Mouse (Mus musculus): Measurements from ENCODE around the gene Polr2a.

Gene Polr2a

DNA sequence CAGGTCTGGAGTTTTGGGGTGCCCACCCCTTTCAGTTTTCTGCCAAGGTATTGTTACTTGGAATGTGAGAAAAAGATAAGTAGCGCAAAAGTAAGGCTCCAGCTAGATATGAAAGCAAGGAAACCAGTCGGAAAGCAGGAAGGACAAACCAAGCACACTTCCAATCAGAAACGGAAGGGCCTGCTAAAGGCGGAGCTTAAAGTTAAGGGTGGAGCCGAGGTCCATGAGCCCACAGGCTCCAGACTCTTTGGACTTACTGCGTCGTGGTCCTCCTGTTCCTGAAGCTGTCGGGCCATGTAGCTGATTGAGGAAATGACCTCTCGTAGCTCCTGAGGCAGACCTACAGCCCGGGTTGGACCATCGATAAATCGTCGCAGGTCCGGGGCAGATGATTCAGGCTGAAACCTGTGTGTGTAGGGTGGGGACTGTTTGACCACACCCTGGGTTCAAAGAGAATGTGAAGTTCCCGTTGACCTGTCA, 26.4 kb upstream of the Polr2a start:
- no peak for DNase-seq (ENCODE audit: low read depth, low spot score)

DNA sequence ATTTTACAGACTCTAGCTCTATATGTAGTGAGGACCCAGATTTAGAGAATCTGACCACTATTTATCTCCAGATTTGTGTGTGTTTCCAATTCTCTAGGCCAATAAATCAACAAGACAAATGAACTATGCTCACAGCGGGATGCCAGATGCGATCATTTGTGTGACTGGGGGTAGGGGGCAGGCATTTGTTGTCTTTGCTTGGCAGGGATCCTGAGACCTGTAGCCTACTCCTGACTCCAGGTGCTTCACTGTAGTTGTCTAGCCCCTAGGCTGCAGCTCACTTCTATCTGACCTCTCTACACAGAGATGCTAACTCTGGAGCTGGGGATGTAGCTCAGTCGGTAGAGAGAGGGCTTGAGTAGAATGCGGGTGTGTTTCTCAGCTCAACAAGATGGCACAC, 23.4 kb upstream of the Polr2a start:
- DNase-seq (ENCODE audit: low read depth, low spot score): no peak

DNA sequence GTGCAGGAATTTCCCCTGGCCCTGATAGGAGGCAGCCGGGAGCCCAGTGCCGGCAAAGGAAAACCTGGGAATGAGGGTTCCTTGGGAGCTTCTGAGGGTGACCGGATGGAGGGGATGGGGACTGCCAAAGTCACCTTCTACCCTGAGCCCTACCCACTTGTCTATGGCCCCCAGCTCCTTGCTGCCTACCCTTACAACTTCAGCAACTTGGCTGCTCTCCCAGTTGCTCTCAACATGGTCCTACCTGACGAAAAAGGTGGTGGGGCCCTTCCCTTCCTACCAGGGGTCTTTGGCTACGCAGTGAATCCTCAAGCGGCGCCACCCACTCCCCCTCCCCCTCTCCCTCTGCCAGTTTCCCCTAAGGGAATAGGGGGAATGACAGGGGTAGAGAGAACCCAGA, 20.5 kb upstream of the Polr2a start:
- no peak for DNase-seq (ENCODE audit: low read depth, low spot score)

DNA sequence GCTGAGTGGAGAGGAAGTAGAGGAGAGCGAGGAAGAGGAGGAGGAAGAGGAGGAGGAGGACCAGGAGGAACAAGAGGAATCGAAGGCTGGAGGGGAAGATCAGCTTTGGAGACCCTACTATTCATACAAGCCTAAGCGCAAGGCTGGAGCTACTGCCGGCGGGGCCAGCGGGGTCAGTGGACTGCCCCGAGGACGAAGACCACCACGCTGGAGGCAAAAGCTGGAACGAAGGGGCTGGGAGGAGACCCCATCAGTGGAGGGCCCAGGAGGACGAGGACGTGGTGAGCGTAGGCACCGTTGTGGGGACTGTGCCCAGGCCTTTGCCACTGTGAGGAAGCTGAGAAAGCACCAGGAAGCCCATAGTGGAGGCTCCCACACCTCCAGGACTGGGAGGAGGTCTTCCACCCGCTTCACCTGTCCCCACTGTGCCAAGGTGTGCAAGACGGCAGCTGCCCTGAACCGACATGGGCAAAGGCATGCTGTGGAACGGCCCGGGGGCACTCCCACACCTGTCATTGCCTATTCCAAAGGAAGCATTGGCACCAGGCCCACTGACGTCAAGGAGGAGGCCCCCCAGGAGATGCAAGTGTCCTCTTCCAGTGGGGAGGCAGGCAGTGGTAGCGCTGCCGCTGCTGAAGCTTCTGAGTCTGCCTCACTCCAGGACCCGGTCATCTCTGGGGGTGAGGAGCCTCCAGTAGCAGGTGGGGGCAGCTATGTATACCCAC, 20.0 kb upstream of the Polr2a start:
- DNase-seq (ENCODE audit: low read depth, low spot score): no peak

DNA sequence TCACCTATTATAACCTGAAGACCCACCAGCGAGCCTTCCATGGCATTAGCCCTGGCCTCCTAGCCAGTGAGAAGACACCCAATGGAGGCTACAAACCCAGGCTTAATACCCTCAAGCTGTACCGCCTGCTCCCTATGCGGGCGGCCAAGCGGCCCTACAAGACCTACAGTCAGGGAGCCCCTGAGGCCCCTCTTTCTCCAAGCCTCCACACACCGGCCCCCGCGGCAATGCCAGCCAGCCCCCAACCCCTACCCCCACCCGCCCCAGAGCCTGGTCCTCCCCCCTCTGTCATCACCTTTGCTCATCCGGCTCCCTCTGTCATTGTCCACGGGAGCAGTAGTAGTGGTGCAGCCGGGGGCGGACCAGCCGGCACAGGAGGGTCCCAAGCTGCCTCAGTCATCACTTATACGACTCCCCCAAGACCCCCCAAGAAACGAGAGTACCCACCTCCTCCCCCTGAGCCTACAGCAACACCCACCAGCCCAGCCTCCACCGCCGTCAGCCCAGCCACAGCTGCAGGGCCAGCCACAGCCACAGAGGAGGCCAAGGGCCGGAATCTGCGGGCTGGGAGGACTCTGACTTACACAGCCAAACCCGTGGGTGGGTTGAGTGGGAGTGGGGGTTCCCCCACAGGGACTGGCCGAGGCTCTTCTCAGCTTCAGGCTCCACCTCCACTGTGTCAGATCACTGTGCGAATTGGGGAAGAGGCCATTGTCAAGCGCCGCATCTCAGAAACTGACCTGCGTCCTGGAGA, 19.2 kb upstream of the Polr2a start:
- DNase-seq (ENCODE audit: low read depth, low spot score): no peak

DNA sequence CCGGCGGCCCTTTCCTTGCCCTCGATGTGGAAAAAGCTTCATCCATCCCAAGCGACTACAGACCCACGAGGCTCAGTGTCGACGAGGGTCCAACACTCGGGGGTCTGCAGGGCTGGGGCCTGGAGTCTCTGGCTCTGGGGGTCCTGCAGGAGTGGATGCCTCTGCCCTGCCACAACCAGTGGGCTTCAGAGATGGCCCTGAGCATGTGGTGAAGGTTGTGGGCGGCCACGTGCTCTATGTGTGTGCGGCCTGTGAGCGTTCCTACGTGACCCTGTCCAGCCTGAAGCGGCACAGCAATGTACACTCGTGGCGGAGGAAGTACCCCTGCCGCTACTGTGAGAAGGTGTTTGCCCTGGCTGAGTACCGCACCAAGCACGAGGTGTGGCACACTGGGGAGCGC, 18.1 kb upstream of the Polr2a start:
- no peak for DNase-seq (ENCODE audit: low read depth, low spot score)

DNA sequence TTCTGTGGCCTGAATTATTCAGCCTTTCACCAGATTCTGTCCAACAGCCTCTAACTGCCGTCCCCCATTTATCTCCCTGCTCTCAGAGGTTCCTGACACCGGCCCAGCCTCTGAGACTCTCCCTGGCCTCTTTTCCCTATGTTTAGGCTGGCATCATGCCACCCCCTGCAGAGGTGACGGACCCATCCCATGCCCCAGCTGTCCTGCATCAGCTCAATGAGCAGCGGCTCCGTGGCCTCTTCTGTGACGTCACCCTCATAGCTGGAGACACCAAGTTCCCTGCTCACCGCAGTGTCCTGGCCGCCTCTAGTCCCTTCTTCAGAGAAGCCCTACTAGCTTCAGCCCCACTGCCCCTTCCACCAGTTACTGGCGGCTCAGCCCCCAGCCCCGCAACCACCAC, 17.3 kb upstream of the Polr2a start:
- DNase-seq (ENCODE audit: low read depth, low spot score): no peak

DNA sequence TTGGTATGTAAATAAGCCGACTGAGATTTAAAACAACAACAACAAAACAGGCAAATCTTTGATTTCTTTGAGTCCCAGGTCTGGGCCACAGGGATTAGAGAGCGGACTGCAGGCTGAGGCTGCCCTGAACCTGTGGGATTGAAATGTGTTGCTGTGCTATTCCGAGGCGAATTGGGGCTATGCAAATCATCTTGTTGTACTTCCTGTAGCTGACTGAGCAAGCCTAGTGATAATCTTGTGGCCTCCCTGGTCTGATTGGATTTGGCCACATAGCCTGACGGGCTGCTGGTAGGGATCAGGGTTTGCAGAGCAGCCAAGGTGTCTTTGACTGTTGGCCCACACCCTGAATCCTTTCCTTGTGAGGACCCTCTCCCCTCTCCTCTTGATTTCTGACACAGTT, 16.5 kb upstream of the Polr2a start:
- no peak for DNase-seq (ENCODE audit: low read depth, low spot score)

DNA sequence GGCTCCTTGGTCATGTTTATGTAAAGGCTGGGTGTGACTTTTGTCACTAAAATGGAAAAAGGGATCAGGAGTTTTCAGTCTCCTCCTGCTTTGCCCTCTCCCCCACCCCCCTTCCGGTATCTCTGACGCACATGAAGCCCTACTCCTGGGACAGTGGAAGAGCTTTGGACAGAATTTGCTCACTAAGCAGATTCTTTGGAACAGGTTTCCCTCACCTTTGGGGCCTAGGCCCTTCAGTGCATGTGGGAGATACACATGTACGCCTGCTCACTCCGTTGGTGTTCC, 9.1 kb upstream of the Polr2a start:
- no peak for DNase-seq (ENCODE audit: low read depth, low spot score)

DNA sequence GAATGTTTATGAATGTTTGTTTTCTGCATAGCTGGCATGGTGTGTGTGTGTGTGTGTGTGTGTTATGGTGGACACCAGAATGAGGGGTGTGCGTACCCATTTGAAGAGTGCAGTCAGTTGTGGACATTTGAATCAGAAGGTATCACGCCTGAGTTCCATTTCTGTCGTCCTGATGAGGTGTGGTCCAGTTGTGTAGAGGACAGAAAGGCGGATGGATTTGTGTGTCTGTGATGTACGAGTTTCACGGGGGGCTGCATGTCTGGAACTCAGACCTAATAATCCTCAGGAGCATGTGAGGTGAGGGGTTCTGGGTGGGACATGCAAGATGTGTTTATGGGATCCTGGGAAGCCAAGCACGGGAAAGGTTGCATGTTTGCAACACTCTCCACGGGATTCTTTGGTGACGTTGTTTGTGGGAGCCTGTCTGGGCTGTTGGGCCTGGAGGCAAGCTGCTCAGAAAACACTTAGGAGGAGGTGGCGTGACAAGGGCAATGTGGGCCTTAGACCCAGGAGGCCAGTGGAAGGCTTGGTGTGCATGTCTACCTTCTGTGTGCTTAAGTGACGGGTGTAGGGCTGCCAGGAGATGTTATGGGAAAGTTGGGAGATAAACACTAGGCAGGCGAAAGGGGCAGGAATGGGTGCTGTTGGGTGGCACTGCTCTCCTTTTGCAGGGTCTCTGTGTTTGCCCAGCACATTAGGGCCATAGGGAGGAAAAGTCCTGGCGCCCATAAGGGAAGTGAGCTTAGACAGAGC, 8.6 kb upstream of the Polr2a start:
- no peak for DNase-seq (ENCODE audit: low read depth, low spot score)

DNA sequence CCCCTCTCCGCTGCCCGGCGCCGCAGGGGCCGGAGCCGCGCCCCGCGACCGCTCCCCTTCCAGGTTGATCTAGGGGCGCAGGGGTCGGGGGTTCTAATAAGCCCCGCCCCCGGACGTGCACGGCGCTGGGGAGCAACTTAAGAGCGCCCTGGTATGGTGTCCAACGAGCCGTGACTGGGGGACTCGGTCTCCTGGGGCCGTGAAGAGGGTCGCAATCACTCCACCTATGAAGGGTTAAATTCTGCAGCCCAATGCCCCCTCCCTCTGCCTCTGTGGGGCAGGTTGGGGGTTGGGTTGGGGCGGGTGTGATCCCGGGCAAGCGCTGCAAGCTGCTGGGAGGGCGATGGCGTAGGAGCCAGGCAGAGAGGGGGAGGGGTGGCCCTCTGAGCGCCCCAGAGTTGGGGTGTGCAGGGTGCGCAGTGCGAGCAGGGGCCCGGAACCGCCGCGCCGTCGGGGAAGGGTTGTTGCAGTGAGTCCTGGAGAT, 7.7 kb upstream of the Polr2a start:
- DNase-seq (ENCODE audit: low read depth, low spot score): no peak

DNA sequence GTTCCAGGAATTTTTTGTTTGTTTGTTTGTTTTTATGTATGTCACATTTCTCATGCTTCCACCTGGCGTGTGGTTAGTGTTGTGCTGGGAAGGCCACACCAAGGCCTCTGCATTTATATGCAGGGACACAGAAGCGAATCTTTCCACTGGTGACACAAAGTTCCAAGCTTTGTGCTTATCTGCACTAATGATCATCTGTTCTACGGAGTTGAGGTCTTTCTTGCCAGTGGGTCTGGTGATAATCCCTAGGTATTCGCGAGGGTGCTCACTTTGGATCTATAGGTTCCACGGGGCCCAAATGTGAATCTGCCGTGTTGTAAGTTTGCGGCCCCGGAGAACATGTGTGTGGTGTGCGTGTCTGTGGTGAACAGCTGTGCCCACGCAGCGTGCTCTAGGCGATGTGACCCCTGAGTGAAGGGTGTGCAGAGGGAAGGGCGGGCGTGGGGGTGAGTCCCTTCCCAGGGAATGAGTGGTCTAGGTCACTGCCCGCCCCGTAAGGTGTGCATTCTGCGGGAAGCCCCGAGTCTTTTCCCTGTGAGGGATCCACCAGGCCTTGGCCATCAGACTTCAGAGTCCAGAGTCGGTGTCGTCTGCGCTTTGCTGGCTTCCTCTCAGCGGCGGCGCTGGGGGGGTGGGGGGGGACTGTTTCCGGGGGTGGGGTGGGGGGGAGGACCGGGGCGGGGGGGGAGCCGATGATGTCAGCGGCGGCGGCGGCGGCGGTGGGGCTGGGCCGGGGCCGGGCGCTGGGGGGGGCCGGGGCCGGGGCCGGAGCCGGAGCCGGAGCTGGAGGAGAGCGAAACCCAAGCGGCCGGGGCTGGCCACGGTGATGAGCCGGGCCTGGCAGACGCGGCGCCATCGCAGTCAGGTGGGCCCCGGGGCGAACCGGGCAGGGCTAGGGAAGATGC, 7.0 kb upstream of the Polr2a start, which contains the start of gene Zbtb4:
Gene Zbtb4, plus strand, starts transcription at position 692 of the 905 bp plus-strand sequence.
- no peak for DNase-seq (ENCODE audit: low read depth, low spot score)

DNA sequence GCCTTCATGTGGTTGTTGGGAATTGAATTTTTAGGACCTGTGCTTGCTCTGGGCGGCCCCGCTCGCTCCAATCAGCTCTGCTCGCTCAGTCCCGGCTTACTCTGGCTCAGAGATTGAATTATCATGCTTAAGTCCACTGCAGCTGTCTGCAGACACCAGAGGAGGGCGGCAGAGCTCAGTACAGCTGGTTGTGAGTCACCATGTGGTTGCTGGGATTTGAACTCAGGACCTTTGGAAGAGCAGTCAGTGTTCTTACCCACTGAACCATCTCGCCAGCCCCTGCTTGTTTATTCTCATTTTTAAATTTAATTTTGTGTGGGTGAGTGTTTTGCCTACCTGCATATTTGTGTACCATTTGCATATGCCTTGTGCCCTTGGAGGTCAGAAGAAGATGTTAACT, 5.1 kb upstream of the Polr2a start:
- DNase-seq (ENCODE audit: low read depth, low spot score): no peak

DNA sequence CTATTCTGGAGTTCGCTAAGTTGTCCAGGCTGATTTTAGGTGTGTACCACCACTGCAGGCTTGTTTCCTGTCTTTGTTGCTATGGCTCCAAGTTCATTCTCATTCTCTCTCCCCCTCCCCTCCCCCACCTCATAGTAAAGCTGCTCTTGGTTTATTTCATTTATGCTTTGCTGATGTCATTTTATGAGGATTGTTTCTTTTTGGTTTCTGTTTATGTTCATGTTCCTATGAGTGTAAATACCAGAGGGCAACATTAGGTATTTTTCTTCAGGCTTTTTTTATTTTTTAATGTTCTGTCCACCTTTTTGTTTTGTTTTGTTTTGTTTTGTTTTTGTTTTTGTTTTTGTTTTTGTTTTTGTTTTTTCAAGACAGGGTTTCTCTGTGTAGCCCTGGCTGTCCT, 3.4 kb upstream of the Polr2a start, which contains the start of gene Slc35g3:
Gene Slc35g3, minus strand, starts transcription at position 101 of the 400 bp plus-strand sequence.
- no peak for DNase-seq (ENCODE audit: low read depth, low spot score)

DNA sequence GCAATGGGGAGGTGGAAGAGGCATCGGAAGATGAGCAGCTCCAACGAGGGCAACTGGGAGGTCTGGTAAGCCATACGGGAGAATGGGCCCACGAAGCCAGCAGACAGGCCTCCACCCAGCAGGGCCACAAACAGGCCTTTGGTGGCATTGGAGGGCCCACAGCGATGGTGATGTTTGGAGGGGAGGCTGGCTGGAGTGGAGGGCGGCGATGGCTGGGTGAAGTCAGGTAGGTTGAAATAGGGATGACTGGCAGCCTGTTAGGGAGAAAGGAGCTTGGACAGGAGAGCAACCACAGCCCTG, 2.4 kb upstream of the Polr2a start:
- DNase-seq (ENCODE audit: low read depth, low spot score): no peak

DNA sequence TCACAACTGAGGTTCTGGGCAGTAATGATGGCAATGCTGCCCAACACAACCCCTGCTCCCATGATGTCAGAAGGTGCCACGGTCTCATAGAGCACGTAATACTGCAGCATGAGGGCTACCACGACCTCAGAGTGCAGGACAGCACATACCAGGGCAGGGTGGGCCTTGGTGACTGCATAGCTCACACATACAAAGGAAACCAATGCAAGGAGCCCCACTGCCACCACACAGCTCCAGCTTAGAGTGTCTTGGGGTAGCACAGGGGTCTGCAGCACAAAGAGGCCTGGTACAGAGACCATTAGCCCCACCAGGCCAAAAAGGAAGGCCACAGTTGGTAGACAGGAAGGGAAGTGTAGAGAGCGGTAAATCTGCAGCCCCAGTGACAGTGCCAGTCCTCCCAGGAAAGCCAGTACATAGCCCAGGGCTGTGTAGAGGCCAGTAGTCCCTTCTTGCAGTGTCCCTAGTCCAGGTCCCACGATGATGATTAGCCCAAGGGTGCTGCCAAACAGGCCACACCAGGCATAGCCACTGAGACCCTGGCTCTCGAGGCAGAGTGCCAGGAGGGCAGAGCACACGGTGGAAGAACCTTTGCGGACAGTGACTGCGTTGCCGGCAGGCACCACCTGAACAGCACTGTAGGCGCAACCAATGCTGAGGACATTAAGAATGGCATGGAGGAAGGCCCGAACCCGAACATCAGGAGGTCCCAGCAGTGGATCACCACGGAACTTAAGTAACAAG, 1.9 kb upstream of the Polr2a start:
- no peak for DNase-seq (ENCODE audit: low read depth, low spot score)

DNA sequence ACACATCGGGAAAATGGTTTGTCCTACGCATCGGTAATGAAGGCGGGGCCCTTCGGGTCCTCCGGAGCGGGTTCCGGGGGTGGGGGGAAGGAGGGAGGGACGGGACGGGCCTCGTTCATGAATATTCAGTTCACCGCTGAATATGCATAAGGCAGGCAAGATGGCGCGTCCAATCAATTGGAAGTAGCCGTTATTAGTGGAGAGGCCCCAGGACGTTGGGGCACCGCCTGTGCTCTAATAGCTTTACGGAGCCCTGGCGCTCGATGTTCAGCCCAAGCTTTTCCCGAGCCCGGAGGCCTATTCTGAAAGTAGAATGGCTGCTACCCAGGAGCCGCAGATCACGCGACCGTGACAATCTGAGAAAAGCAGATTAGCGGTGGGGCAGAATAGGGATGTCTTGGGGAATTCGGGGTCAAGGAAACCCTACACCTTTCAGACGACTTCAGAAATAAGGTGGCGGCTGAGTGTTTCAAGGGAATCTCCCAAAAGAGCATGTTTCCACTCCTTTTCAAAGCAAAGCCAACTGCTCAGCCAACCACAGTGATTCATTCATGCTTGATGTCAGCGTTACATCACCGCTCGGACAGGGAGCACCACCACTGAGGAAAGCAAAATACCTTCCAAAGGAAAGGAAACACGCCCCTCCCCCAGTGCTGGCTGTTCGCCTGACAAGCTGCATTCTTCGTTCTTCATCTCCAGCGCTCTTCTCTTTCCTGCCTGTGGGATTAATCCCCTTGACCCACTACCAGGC, 709 bp upstream of the Polr2a start:
- peak; percentile 90 for DNase-seq (ENCODE audit: low read depth, low spot score)

DNA sequence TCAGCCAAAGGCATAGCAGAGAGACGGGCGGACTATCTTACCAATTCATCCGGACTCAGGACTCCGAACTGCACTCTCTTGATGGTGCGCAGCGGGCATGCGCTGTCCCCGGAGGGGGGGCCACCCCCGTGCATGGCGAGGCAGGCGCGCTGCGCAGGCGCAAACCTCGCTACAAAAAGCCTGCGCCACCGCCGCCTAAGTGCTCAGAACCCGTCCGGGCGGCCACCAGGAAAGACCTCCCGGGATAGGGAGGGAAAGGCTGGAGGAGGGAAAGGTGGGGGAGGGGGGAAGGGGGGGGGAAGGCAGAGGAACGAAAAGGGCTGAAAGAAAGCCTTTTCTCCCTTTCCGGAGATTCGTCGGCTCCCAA, 364 bp downstream of the Polr2a start:
- peak; percentile 86 for DNase-seq (ENCODE audit: low read depth, low spot score)

DNA sequence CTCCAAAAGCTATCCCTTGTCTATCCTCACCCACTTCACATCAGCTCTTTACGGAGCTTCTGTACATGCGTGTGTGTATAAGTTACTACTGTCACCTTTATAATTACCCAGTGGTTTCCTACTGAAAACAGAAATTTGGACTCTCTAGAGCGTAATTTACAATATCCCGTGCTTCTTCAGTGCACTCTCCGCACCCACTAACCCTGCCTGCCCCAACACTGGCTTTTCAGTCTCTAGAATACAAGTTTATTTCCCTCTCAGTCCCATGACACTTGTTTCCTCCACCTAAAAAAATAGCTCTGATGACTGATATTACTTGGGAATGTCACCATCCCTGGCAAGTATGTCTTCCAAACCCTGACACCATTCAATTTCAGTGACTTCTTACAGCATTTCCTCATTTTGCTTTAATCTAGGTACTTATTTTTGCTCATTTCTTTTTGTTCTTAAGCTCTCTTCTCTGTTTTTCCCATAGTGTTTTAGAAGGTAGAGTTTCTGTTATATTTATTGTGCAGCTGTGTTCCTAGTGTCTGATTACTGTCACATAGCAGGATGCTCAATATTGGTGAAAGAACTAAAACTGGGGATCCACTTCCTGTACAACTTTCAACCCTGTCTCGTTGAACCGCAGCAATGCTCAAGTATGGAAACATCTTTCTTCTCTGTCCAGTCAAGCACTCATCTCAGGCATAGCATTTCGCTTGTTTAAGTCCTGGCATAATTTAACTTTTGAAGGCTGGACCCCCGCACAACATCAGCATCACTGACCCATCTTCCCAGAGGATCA, 941 bp downstream of the Polr2a start:
- no peak for DNase-seq (ENCODE audit: low read depth, low spot score)

All from telencephalon, adult 2 months (tissue).